Mouse (Mus musculus): Measurements from ENCODE around the gene Krt19. TPM values are rescaled to one million over a fixed set of nuclear protein-coding genes. Genes with fewer than 3 reads are reported as not detected.

The Krt19 gene
- total and polyA plus RNA-seq, 2 experiments from 2014 or later = 2.7 to 3.8 TPM

GRCm38 (mm10) chr11:100113742-100114029 is 34.8 kb downstream of the Krt19 start:
- Histone ChIP-seq H3K27me3 (ENCODE audit: insufficient read depth, low read length) (no peaks in the 10 kb centered on the region), H3K4me2 (ENCODE audit: low read depth, low read length) (no peak overlapping the region), H3K27ac (no peak overlapping the region), H3K4me1 (ENCODE audit: insufficient read depth, low read length) (no peaks in the 10 kb centered on the region), H3K9me3 (ENCODE audit: low read length) (no peaks in the 10 kb centered on the region), H3K4me3 (ENCODE audit: low read length) (no peak overlapping the region), H3K36me3 (ENCODE audit: insufficient read depth, low read length) (no peaks in the 10 kb centered on the region), H3K9ac (replicated peaks; ENCODE audit: low read length) (no peak overlapping the region)
- ATAC-seq (no peak), DNase-seq (ENCODE audit: low spot score) (no peak)
- TF ChIP-seq CTCF (IDR thresholded peaks at IDR 0.05; ENCODE audit: low read depth) = no peak
- WGBS = 58% methylated on average over 2 of the region's 2 CpGs

- Histone ChIP-seq H3K9me3 (ENCODE audit: low read length) (no peaks in the 10 kb centered on the region), H3K36me3 (ENCODE audit: insufficient read depth, low read length) (no peaks in the 10 kb centered on the region), H3K9ac (replicated peaks; ENCODE audit: low read length) (no peak overlapping the region), H3K27ac (no peak overlapping the region), H3K4me2 (ENCODE audit: low read depth, low read length) (no peak overlapping the region), H3K27me3 (ENCODE audit: insufficient read depth, low read length) (no peaks in the 10 kb centered on the region), H3K4me3 (ENCODE audit: low read length) (no peak overlapping the region), H3K4me1 (ENCODE audit: insufficient read depth, low read length) (no peaks in the 10 kb centered on the region)
- 77% methylated on average over 11 of the region's 11 CpGs for WGBS
- no peak for ATAC-seq
- no peak for DNase-seq (ENCODE audit: low spot score)
- TF ChIP-seq CTCF (IDR thresholded peaks at IDR 0.05; ENCODE audit: low read depth) = no peak
These were observed 35.3 kb downstream of the Krt19 start for GRCm38 (mm10) chr11:100112935-100113741.

- TF ChIP-seq CTCF (IDR thresholded peaks at IDR 0.05; ENCODE audit: low read depth) = no peak
These were observed 42.8 kb downstream of the Krt19 start, which contains the start of gene Krt36 for GRCm38 (mm10) chr11:100105576-100106122. Gene Krt36 (minus strand): TSS chr11:100105626.

GRCm38 (mm10) chr11:100102693-100103429 is 45.6 kb downstream of the Krt19 start:
- H3K36me3 ChIP-seq (ENCODE audit: insufficient read depth, low read length) = no peaks in the 10 kb centered on the region
- no peaks in the 10 kb centered on the region for H3K4me1 ChIP-seq (ENCODE audit: insufficient read depth, low read length)
- ATAC-seq = no peak
- TF ChIP-seq CTCF (IDR thresholded peaks at IDR 0.05; ENCODE audit: low read depth) = no peak
- no peak overlapping the region for H3K9ac ChIP-seq (replicated peaks; ENCODE audit: low read length)
- H3K27me3 ChIP-seq (ENCODE audit: insufficient read depth, low read length) = no peaks in the 10 kb centered on the region
- DNase-seq (ENCODE audit: low spot score) = no peak
- H3K4me2 ChIP-seq (ENCODE audit: low read depth, low read length) = no peak overlapping the region
- H3K9me3 ChIP-seq (ENCODE audit: low read length) = no peaks in the 10 kb centered on the region
- no peak overlapping the region for H3K4me3 ChIP-seq (ENCODE audit: low read length)
- WGBS = 64% methylated on average over 15 of the region's 15 CpGs
- no peak overlapping the region for H3K27ac ChIP-seq

More at GRCm38 (mm10) chr11:100105576-100106122, 42.8 kb downstream of the Krt19 start, which contains the start of gene Krt36:
- Histone ChIP-seq H3K4me1 (ENCODE audit: insufficient read depth, low read length) (no peaks in the 10 kb centered on the region), H3K4me3 (ENCODE audit: low read length) (no peak within 1 kb of the TSS), H3K27me3 (ENCODE audit: insufficient read depth, low read length) (no peaks in the 10 kb centered on the region), H3K36me3 (ENCODE audit: insufficient read depth, low read length) (no peaks in the 10 kb centered on the region), H3K27ac (no peak within 1 kb of the TSS), H3K9ac (replicated peaks; ENCODE audit: low read length) (no peak within 1 kb of the TSS), H3K4me2 (ENCODE audit: low read depth, low read length) (no peak within 1 kb of the TSS), H3K9me3 (ENCODE audit: low read length) (no peaks in the 10 kb centered on the region)
- WGBS = 88% methylated on average over 6 of the region's 6 CpGs
- no peak for DNase-seq (ENCODE audit: low spot score)
- ATAC-seq = no peak

- no peak for ATAC-seq
- Histone ChIP-seq H3K4me1 (ENCODE audit: insufficient read depth, low read length) (no peaks in the 10 kb centered on the region), H3K27ac (no peak overlapping the region)
These were observed 48.1 kb downstream of the Krt19 start for GRCm38 (mm10) chr11:100100391-100100790.

GRCm38 (mm10) chr11:100097819-100098218 is 50.6 kb downstream of the Krt19 start:
- Histone ChIP-seq H3K4me2 (ENCODE audit: low read depth, low read length) (no peak overlapping the region), H3K4me1 (ENCODE audit: insufficient read depth, low read length) (no peaks in the 10 kb centered on the region)

More at GRCm38 (mm10) chr11:100100391-100100790, 48.1 kb downstream of the Krt19 start:
- Histone ChIP-seq H3K9me3 (ENCODE audit: low read length) (no peaks in the 10 kb centered on the region), H3K27me3 (ENCODE audit: insufficient read depth, low read length) (no peaks in the 10 kb centered on the region), H3K36me3 (ENCODE audit: insufficient read depth, low read length) (no peaks in the 10 kb centered on the region), H3K4me2 (ENCODE audit: low read depth, low read length) (no peak overlapping the region), H3K4me3 (ENCODE audit: low read length) (no peak overlapping the region), H3K9ac (replicated peaks; ENCODE audit: low read length) (no peak overlapping the region)
- no peak for TF ChIP-seq CTCF (IDR thresholded peaks at IDR 0.05; ENCODE audit: low read depth)
- no peak for DNase-seq (ENCODE audit: low spot score)
- WGBS = 77% methylated on average over 4 of the region's 4 CpGs

More at GRCm38 (mm10) chr11:100097819-100098218, 50.6 kb downstream of the Krt19 start:
- H3K4me3 ChIP-seq (ENCODE audit: low read length) = no peak overlapping the region
- 76% methylated on average over 9 of the region's 9 CpGs for WGBS
- no peaks in the 10 kb centered on the region for H3K9me3 ChIP-seq (ENCODE audit: low read length)
- H3K27me3 ChIP-seq (ENCODE audit: insufficient read depth, low read length) = no peaks in the 10 kb centered on the region
- H3K9ac ChIP-seq (replicated peaks; ENCODE audit: low read length) = no peak overlapping the region
- DNase-seq (ENCODE audit: low spot score) (no peak), ATAC-seq (no peak)
- H3K27ac ChIP-seq = no peak overlapping the region
- TF ChIP-seq CTCF (IDR thresholded peaks at IDR 0.05; ENCODE audit: low read depth) = no peak
- H3K36me3 ChIP-seq (ENCODE audit: insufficient read depth, low read length) = no peaks in the 10 kb centered on the region

Measured in hindbrain, postnatal 0 days (tissue).